Mouse (Mus musculus): ENCODE measurements around the gene Uba2. TPM values are rescaled to one million over a fixed set of nuclear protein-coding genes. Genes with fewer than 3 reads are reported as not detected.
"Not testable (repeated sequence)": the region's sequence is repeated elsewhere in the genome, so short reads cannot be mapped to it uniquely, and the experiment has no call there.

Uba2 gene
- polyA plus RNA-seq (2015; fragmentation: Nextera tagmentation; extraction: Ambion mirVana) = 195 and 198 TPM in 2 replicates

- H3K27ac ChIP-seq = peak within 1 kb of the TSS; percentile 91
- whole genome bisulfite sequencing = 77% methylated on average over 3 of the region's 3 CpGs
- H3K4me2 ChIP-seq = peak within 1 kb of the TSS; percentile 93
- peaks cover 9% of the 10 kb centered on the region for H3K36me3 ChIP-seq
- H3K9me3 ChIP-seq = no peaks in the 10 kb centered on the region
- peak within 1 kb of the TSS; percentile 96 for H3K9ac ChIP-seq
- H3K4me1 ChIP-seq (replicated peaks) = peaks cover 13% of the 10 kb centered on the region
- no peaks in the 10 kb centered on the region for H3K27me3 ChIP-seq
- peak within 1 kb of the TSS; percentile 91 for H3K4me3 ChIP-seq
- ATAC-seq (ENCODE audit: low FRiP score) = no peak
Observed at GRCm38 (mm10) chr7:34169454-34169853, at the start of gene Uba2. Gene Uba2 (minus strand): TSS chr7:34169599.

GRCm38 (mm10) chr7:34218496-34218895, 49.1 kb upstream of the Uba2 start:
- no peaks in the 10 kb centered on the region for H3K4me1 ChIP-seq (replicated peaks)
- ATAC-seq (ENCODE audit: low FRiP score) = no peak
- H3K4me3 ChIP-seq = no peak overlapping the region
- no peaks in the 10 kb centered on the region for H3K9me3 ChIP-seq
- WGBS = 59% methylated on average over 1 of the region's 1 CpGs
- H3K9ac ChIP-seq = no peak overlapping the region
- H3K27me3 ChIP-seq = no peaks in the 10 kb centered on the region
- peaks cover 98% of the 10 kb centered on the region for H3K36me3 ChIP-seq
- H3K27ac ChIP-seq = no peak overlapping the region
- no peak overlapping the region for H3K4me2 ChIP-seq

GRCm38 (mm10) chr7:34216474-34216873, 47.1 kb upstream of the Uba2 start:
- 94% methylated on average over 10 of the region's 10 CpGs for WGBS
- peaks cover 99% of the 10 kb centered on the region for H3K36me3 ChIP-seq
- H3K4me1 ChIP-seq (replicated peaks) = no peaks in the 10 kb centered on the region
- no peak overlapping the region for H3K4me2 ChIP-seq
- no peak overlapping the region for H3K4me3 ChIP-seq
- ATAC-seq (ENCODE audit: low FRiP score) = no peak
- H3K9me3 ChIP-seq = no peaks in the 10 kb centered on the region
- no peak overlapping the region for H3K27ac ChIP-seq
- H3K27me3 ChIP-seq = no peaks in the 10 kb centered on the region
- H3K9ac ChIP-seq = no peak overlapping the region

- H3K27ac ChIP-seq = no peak overlapping the region
- H3K27me3 ChIP-seq = no peaks in the 10 kb centered on the region
- H3K4me2 ChIP-seq = no peak overlapping the region
- WGBS = 87% methylated on average over 9 of the region's 9 CpGs
- no peaks in the 10 kb centered on the region for H3K9me3 ChIP-seq
- H3K4me1 ChIP-seq (replicated peaks) = no peaks in the 10 kb centered on the region
- ATAC-seq (ENCODE audit: low FRiP score) = no peak
- peaks cover 99% of the 10 kb centered on the region for H3K36me3 ChIP-seq
- H3K4me3 ChIP-seq = no peak overlapping the region
- H3K9ac ChIP-seq = no peak overlapping the region
Observed at GRCm38 (mm10) chr7:34215481-34215880, 46.1 kb upstream of the Uba2 start.

GRCm38 (mm10) chr7:34214644-34215043, 45.2 kb upstream of the Uba2 start:
- no peak overlapping the region for H3K4me3 ChIP-seq
- no peaks in the 10 kb centered on the region for H3K4me1 ChIP-seq (replicated peaks)
- no peak for ATAC-seq (ENCODE audit: low FRiP score)
- peaks cover 99% of the 10 kb centered on the region for H3K36me3 ChIP-seq
- no peaks in the 10 kb centered on the region for H3K9me3 ChIP-seq
- no peak overlapping the region for H3K4me2 ChIP-seq
- H3K27ac ChIP-seq = no peak overlapping the region
- WGBS = 95% methylated on average over 8 of the region's 8 CpGs
- no peaks in the 10 kb centered on the region for H3K27me3 ChIP-seq
- no peak overlapping the region for H3K9ac ChIP-seq

GRCm38 (mm10) chr7:34213281-34213680, 43.9 kb upstream of the Uba2 start:
- H3K4me1 ChIP-seq (replicated peaks) = no peaks in the 10 kb centered on the region
- H3K9me3 ChIP-seq = no peaks in the 10 kb centered on the region
- H3K4me3 ChIP-seq = no peak overlapping the region
- peaks cover 99% of the 10 kb centered on the region for H3K36me3 ChIP-seq
- 92% methylated on average over 7 of the region's 7 CpGs for WGBS
- H3K27ac ChIP-seq = no peak overlapping the region
- ATAC-seq (ENCODE audit: low FRiP score) = no peak
- no peaks in the 10 kb centered on the region for H3K27me3 ChIP-seq
- no peak overlapping the region for H3K4me2 ChIP-seq
- no peak overlapping the region for H3K9ac ChIP-seq

- Histone ChIP-seq H3K27me3 (no peaks in the 10 kb centered on the region), H3K9ac (no peak overlapping the region)
- WGBS = 91% methylated on average over 9 of the region's 9 CpGs
Observed at GRCm38 (mm10) chr7:34208027-34208745, 38.8 kb upstream of the Uba2 start.

GRCm38 (mm10) chr7:34206331-34206730, 36.9 kb upstream of the Uba2 start:
- no peaks in the 10 kb centered on the region for H3K9me3 ChIP-seq
- 94% methylated on average over 6 of the region's 6 CpGs for WGBS
- ATAC-seq (ENCODE audit: low FRiP score) = no peak
- no peaks in the 10 kb centered on the region for H3K4me1 ChIP-seq (replicated peaks)
- peaks cover 100% of the 10 kb centered on the region for H3K36me3 ChIP-seq
- H3K27ac ChIP-seq = no peak overlapping the region
- H3K4me2 ChIP-seq = no peak overlapping the region
- no peak overlapping the region for H3K9ac ChIP-seq
- no peak overlapping the region for H3K4me3 ChIP-seq
- H3K27me3 ChIP-seq = no peaks in the 10 kb centered on the region

More at GRCm38 (mm10) chr7:34208027-34208745, 38.8 kb upstream of the Uba2 start:
- Histone ChIP-seq H3K4me3 (no peak overlapping the region), H3K27ac (no peak overlapping the region), H3K4me1 (replicated peaks) (no peaks in the 10 kb centered on the region), H3K36me3 (peaks cover 100% of the 10 kb centered on the region), H3K4me2 (no peak overlapping the region), H3K9me3 (no peaks in the 10 kb centered on the region)
- no peak for ATAC-seq (ENCODE audit: low FRiP score)

- not testable (repeated sequence) for H3K4me2 ChIP-seq; H3K27ac ChIP-seq; H3K4me1 ChIP-seq (replicated peaks); ATAC-seq (ENCODE audit: low FRiP score); H3K4me3 ChIP-seq; H3K27me3 ChIP-seq; H3K9ac ChIP-seq; H3K9me3 ChIP-seq
- WGBS = 94% methylated on average over 10 of the region's 10 CpGs
- peaks cover 69% of the 10 kb centered on the region for H3K36me3 ChIP-seq
Observed at GRCm38 (mm10) chr7:34202147-34202546, 32.7 kb upstream of the Uba2 start.

GRCm38 (mm10) chr7:34200829-34201228, 31.4 kb upstream of the Uba2 start:
- Histone ChIP-seq H3K4me2 (no peak overlapping the region), H3K4me1 (replicated peaks) (peaks cover 2% of the 10 kb centered on the region), H3K9me3 (no peaks in the 10 kb centered on the region), H3K9ac (no peak overlapping the region), H3K27ac (no peak overlapping the region), H3K36me3 (peaks cover 56% of the 10 kb centered on the region), H3K27me3 (no peaks in the 10 kb centered on the region), H3K4me3 (no peak overlapping the region)
- 97% methylated on average over 2 of the region's 2 CpGs for WGBS
- ATAC-seq (ENCODE audit: low FRiP score) = no peak

GRCm38 (mm10) chr7:34198346-34198745, 28.9 kb upstream of the Uba2 start:
- Histone ChIP-seq H3K27me3 (no peaks in the 10 kb centered on the region), H3K4me3 (no peak overlapping the region), H3K9me3 (no peaks in the 10 kb centered on the region), H3K9ac (no peak overlapping the region), H3K4me1 (replicated peaks) (peaks cover 11% of the 10 kb centered on the region), H3K36me3 (peaks cover 39% of the 10 kb centered on the region), H3K27ac (no peak overlapping the region), H3K4me2 (no peak overlapping the region)
- no peak for ATAC-seq (ENCODE audit: low FRiP score)
- WGBS = 52% methylated on average over 3 of the region's 3 CpGs

GRCm38 (mm10) chr7:34196132-34197128, 27.0 kb upstream of the Uba2 start, which contains the start of gene Pdcd2l:
Gene Pdcd2l (minus strand): TSS chr7:34196661.
- peaks cover 37% of the 10 kb centered on the region for H3K36me3 ChIP-seq
- H3K4me2 ChIP-seq = peak within 1 kb of the TSS; percentile 85
- peak within 1 kb of the TSS; percentile 99 for H3K4me3 ChIP-seq
- ATAC-seq (ENCODE audit: low FRiP score) = peak; percentile 95
- H3K27me3 ChIP-seq = no peaks in the 10 kb centered on the region
- H3K9ac ChIP-seq = peak within 1 kb of the TSS; percentile 95
- WGBS = 3% methylated on average over 70 of the region's 70 CpGs
- H3K9me3 ChIP-seq = no peaks in the 10 kb centered on the region
- H3K4me1 ChIP-seq (replicated peaks) = peaks cover 11% of the 10 kb centered on the region
- H3K27ac ChIP-seq = peak within 1 kb of the TSS; percentile 76

Measured in hindbrain, embryonic 13.5 days (tissue).